Mouse (Mus musculus): ENCODE data around the gene Grhl1. TPM values are rescaled to one million over a fixed set of nuclear protein-coding genes. Genes with fewer than 3 reads are reported as not detected.

The Grhl1 gene
- polyA plus RNA-seq, 1 experiment from 2014 or later: 1.1 TPM

DNA sequence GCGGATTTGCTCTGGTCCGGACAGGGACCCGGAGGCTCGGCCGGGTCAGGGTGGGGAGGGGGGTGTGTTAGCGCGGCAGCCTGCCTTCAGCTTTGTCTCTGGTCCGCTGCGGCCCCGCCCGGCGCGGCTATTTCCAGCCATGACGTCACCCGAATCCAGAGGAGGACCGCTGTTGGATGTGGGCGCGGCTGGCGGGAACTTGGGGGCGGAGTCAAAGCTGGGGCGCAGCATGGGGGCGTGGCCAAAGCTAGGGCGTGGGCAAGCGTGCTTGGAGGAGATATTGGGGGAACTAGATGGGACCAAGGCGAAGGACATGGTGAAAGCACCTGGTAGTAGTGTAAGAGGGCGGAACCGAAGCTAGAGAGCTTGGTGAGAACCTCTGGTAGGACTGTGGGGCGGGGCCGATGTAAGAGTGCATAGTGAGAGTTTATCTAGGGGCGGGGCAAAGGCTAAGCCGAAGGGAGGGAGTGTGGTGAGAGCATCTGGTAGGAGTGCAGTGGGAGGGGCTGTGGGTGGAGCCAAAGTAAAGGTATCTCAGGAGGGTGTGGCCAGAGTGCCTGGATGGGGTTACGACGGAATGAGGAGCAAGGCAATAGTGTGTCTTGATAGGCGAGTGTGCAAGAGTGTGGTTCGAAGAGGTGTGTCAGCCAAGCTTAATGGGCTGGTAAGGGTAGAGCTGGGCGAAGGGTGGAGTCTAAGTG lies 79.7 kb downstream of the Grhl1 start:
- 1% methylated on average over 36 of the region's 36 CpGs for WGBS
- Histone ChIP-seq H3K4me3 (peak overlapping the region; percentile 88), H3K4me2 (peak overlapping the region; percentile 72), H3K9me3 (no peaks in the 10 kb centered on the region), H3K27ac (peak overlapping the region; percentile 91), H3K4me1 (peaks cover 30% of the 10 kb centered on the region), H3K9ac (peak overlapping the region; percentile 81), H3K27me3 (replicated peaks) (no peaks in the 10 kb centered on the region), H3K36me3 (replicated peaks) (peaks cover 5% of the 10 kb centered on the region; the same call in 1 of the 2 replicates)
- peak; percentile 84 for ATAC-seq (replicated peaks)

- Histone ChIP-seq H3K9me3 (no peaks in the 10 kb centered on the region), H3K36me3 (replicated peaks) (peaks cover 5% of the 10 kb centered on the region; the same call in 1 of the 2 replicates), H3K4me3 (no peak overlapping the region), H3K9ac (no peak overlapping the region), H3K27ac (no peak overlapping the region), H3K27me3 (replicated peaks) (no peaks in the 10 kb centered on the region), H3K4me2 (no peak overlapping the region), H3K4me1 (peaks cover 44% of the 10 kb centered on the region)
- ATAC-seq (replicated peaks): no peak
- 85% methylated on average over 16 of the region's 16 CpGs for WGBS
Measured at GRCm38 (mm10) chr12:24654065-24654862, 82.2 kb downstream of the Grhl1 start.

- no peak for ATAC-seq (replicated peaks)
- no peak overlapping the region for H3K4me3 ChIP-seq
- H3K27ac ChIP-seq: no peak overlapping the region
- H3K36me3 ChIP-seq (replicated peaks): peaks cover 9% of the 10 kb centered on the region; the same call in 1 of the 2 replicates
- peaks cover 36% of the 10 kb centered on the region for H3K4me1 ChIP-seq
- no peaks in the 10 kb centered on the region for H3K27me3 ChIP-seq (replicated peaks)
- peak overlapping the region; percentile 12; the same call in 1 of the 2 replicates for H3K9ac ChIP-seq
- 71% methylated on average over 3 of the region's 3 CpGs for WGBS
- no peaks in the 10 kb centered on the region for H3K9me3 ChIP-seq
- peak overlapping the region; percentile 26 for H3K4me2 ChIP-seq
Measured at GRCm38 (mm10) chr12:24656436-24656835, 84.4 kb downstream of the Grhl1 start.

DNA sequence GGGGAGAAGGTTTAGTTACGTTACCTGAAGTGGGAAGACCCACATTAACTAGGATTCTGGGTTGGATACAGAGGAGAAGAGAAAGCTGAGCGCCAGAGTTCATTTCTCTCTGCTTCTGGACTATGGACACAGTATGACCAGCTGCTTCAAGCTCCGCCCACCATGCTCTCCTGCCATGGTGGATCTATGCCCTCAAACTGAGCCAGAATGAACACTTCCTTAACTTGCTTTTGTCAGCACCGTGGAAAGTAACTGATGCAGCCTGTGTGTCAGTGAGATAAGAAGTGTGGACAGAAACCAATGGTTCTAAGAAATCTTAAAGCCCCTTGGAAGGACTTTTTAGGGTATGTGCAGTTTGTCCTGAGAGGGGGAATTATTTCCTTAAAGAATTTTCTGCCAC lies 86.9 kb downstream of the Grhl1 start:
- Histone ChIP-seq H3K9me3 (no peaks in the 10 kb centered on the region), H3K36me3 (replicated peaks) (peaks cover 15% of the 10 kb centered on the region; the same call in 1 of the 2 replicates), H3K4me3 (no peak overlapping the region), H3K27ac (no peak overlapping the region), H3K27me3 (replicated peaks) (no peaks in the 10 kb centered on the region), H3K4me1 (peaks cover 23% of the 10 kb centered on the region), H3K4me2 (no peak overlapping the region), H3K9ac (no peak overlapping the region)
- no peak for ATAC-seq (replicated peaks)
- WGBS: 94% methylated on average over 4 of the region's 4 CpGs

GRCm38 (mm10) chr12:24659923-24660322 lies 87.8 kb downstream of the Grhl1 start:
- no peak for ATAC-seq (replicated peaks)
- Histone ChIP-seq H3K27me3 (replicated peaks) (no peaks in the 10 kb centered on the region), H3K27ac (no peak overlapping the region), H3K9me3 (no peaks in the 10 kb centered on the region), H3K4me1 (peaks cover 23% of the 10 kb centered on the region), H3K9ac (no peak overlapping the region), H3K4me3 (no peak overlapping the region), H3K4me2 (no peak overlapping the region), H3K36me3 (replicated peaks) (peaks cover 15% of the 10 kb centered on the region; the same call in 1 of the 2 replicates)
- WGBS: 94% methylated on average over 9 of the region's 9 CpGs

GRCm38 (mm10) chr12:24661100-24661499 lies 89.0 kb downstream of the Grhl1 start:
- H3K4me1 ChIP-seq: peaks cover 20% of the 10 kb centered on the region
- no peak for ATAC-seq (replicated peaks)
- H3K36me3 ChIP-seq (replicated peaks): 0 out of 2 replicates have a peak, but pooled peaks cover 9% of the 10 kb centered on the region
- no peaks in the 10 kb centered on the region for H3K9me3 ChIP-seq
- H3K27ac ChIP-seq: no peak overlapping the region
- WGBS: 88% methylated on average over 4 of the region's 4 CpGs
- no peak overlapping the region for H3K4me2 ChIP-seq
- no peak overlapping the region for H3K9ac ChIP-seq
- H3K4me3 ChIP-seq: no peak overlapping the region
- H3K27me3 ChIP-seq (replicated peaks): no peaks in the 10 kb centered on the region

- no peak overlapping the region for H3K4me3 ChIP-seq
- no peaks in the 10 kb centered on the region for H3K9me3 ChIP-seq
- no peak overlapping the region for H3K9ac ChIP-seq
- ATAC-seq (replicated peaks): no peak
- peaks cover 11% of the 10 kb centered on the region for H3K4me1 ChIP-seq
- H3K27me3 ChIP-seq (replicated peaks): no peaks in the 10 kb centered on the region
- 94% methylated on average over 5 of the region's 5 CpGs for whole genome bisulfite sequencing
- H3K27ac ChIP-seq: no peak overlapping the region
- H3K4me2 ChIP-seq: no peak overlapping the region
- H3K36me3 ChIP-seq (replicated peaks): 0 out of 2 replicates have a peak, but pooled peaks cover 9% of the 10 kb centered on the region
Measured at GRCm38 (mm10) chr12:24662131-24662530, 90.0 kb downstream of the Grhl1 start.

Other genes starting within 250 kb of the Grhl1 start
- gene Taf1b, start 73.9 kb upstream of the Grhl1 start, polyA plus RNA-seq (2015; fragmentation: Nextera tagmentation; extraction: Ambion mirVana): 33.4 and 38.7 TPM in 2 replicates
- 19.2 and 19.9 TPM in 2 replicates for gene Klf11, start 79.0 kb downstream of the Grhl1 start, polyA plus RNA-seq (2015; fragmentation: Nextera tagmentation; extraction: Ambion mirVana)
- 1.8 and 3.3 TPM in 2 replicates for gene Cys1, start 109.5 kb downstream of the Grhl1 start, polyA plus RNA-seq (2015; fragmentation: Nextera tagmentation; extraction: Ambion mirVana)
- gene Rrm2, start 136.0 kb downstream of the Grhl1 start, polyA plus RNA-seq (2015; fragmentation: Nextera tagmentation; extraction: Ambion mirVana): 46.2 and 48.6 TPM in 2 replicates